Comparison of ENCODE assay signal across 26 mouse cellular contexts in genomic region chr16:91103386-91103785, GRCm38 (mm10). TPM values are rescaled to one million over a fixed set of nuclear protein-coding genes. Genes with fewer than 3 reads are reported as not detected.
DNase-seq lines count a peak whose midpoint lies in the region; ATAC-seq lines count a peak whose summit lies in the region.
"Had no signal": no experiment of that assay in that cellular context is flagged by ENCODE, and none has a peak within 500 bp of the region (broad histone marks: within the 10 kb centered on the region; RNA-seq: fewer than 3 reads in every experiment).

No protein-coding gene starts in this region.

- peak overlapping the region; percentile 21; the same call in 1 of the 2 replicates for H3K4me2 ChIP-seq in forebrain, embryonic 12.5 days
- H3K4me2 ChIP-seq: embryonic facial prominence, embryonic 12.5 days; heart, embryonic 12.5 days; hindbrain, embryonic 12.5 days; limb, embryonic 13.5 days; liver, embryonic 12.5 days; midbrain, embryonic 11.5 days; neural tube, embryonic 15.5 days had no signal

- H3K9ac ChIP-seq in forebrain, embryonic 12.5 days, result no peak overlapping the region
- H3K9ac ChIP-seq: embryonic facial prominence, embryonic 12.5 days; heart, embryonic 12.5 days; hindbrain, embryonic 12.5 days; limb, embryonic 13.5 days; liver, embryonic 12.5 days; neural tube, embryonic 15.5 days had no signal

- 54% methylated on average over 14 of the region's 14 CpGs for WGBS in forebrain, embryonic 12.5 days
- WGBS in hindbrain, embryonic 10.5 days, result 83% methylated on average over 14 of the region's 14 CpGs

- DNase-seq in thymus, adult 18-20 months, result peak; percentile 48 to 73
- no peak for DNase-seq in thymus, postnatal 0 days (ENCODE audit: low spot score)
- DNase-seq in thymus, postnatal 14 days, result peak; percentile 77
- no peak for DNase-seq in left cerebral cortex, postnatal 10 days (ENCODE audit: extremely low spot score in 1 of 2, low spot score in 2 of 2)
- no peak for DNase-seq in gastrocnemius, postnatal 36 days
- no peak for DNase-seq in hindbrain, embryonic 10.5 days (ENCODE audit: low spot score)
- DNase-seq: adrenal gland, adult 8-10 months; cerebellum, adult 11-12 months; cerebellum, postnatal 10 days; heart, adult 18-20 months; heart, postnatal 10 days; lung, adult 18-20 months; lung, postnatal 10 days; right cerebral cortex, adult 18-20 months had no signal

- peaks cover 37% of the 10 kb centered on the region for H3K27me3 ChIP-seq in forebrain, embryonic 12.5 days
- H3K27me3 ChIP-seq in hindbrain, embryonic 10.5 days (ENCODE audit: insufficient read depth, poor library complexity, severe bottlenecking), result peaks cover 55% of the 10 kb centered on the region

- peaks cover 53% of the 10 kb centered on the region for H3K4me1 ChIP-seq in forebrain, embryonic 12.5 days
- H3K4me1 ChIP-seq in hindbrain, embryonic 10.5 days (replicated peaks), result peaks cover 15% of the 10 kb centered on the region; the same call in 1 of the 2 replicates
- H3K4me1 ChIP-seq: embryonic facial prominence, embryonic 12.5 days; heart, embryonic 12.5 days; hindbrain, embryonic 12.5 days; limb, embryonic 13.5 days; liver, embryonic 12.5 days had no signal

- H3K4me3 ChIP-seq in forebrain, embryonic 12.5 days (replicated peaks), result no peak overlapping the region
- H3K4me3 ChIP-seq in hindbrain, embryonic 10.5 days, result no peak overlapping the region
- H3K4me3 ChIP-seq: embryonic facial prominence, embryonic 12.5 days; heart, embryonic 12.5 days; hindbrain, embryonic 12.5 days; layer of hippocampus, adult 2 months; limb, embryonic 13.5 days; liver, embryonic 12.5 days; neural tube, embryonic 15.5 days had no signal

- intact Hi-C loops in left cerebral cortex, postnatal 10 days (cut with DNase I), result no loop called here
- intact Hi-C loops in gastrocnemius, postnatal 36 days (cut with DNase I), result no loop called here

- H3K9me3 ChIP-seq in forebrain, embryonic 12.5 days, result peaks cover 6% of the 10 kb centered on the region; the same call in 1 of the 2 replicates
- H3K9me3 ChIP-seq in hindbrain, embryonic 10.5 days, result no peaks in the 10 kb centered on the region
- H3K9me3 ChIP-seq: embryonic facial prominence, embryonic 12.5 days; limb, embryonic 13.5 days; liver, embryonic 12.5 days; neural tube, embryonic 15.5 days had no signal

- H3K36me3 ChIP-seq in forebrain, embryonic 12.5 days (replicated peaks), result no peaks in the 10 kb centered on the region
- no peaks in the 10 kb centered on the region for H3K36me3 ChIP-seq in hindbrain, embryonic 10.5 days
- H3K36me3 ChIP-seq: embryonic facial prominence, embryonic 12.5 days; heart, embryonic 12.5 days; hindbrain, embryonic 12.5 days; limb, embryonic 13.5 days; liver, embryonic 12.5 days; neural tube, embryonic 15.5 days had no signal

- H3K27ac ChIP-seq in forebrain, embryonic 12.5 days, result 0 out of 2 replicates have a peak overlapping the region, but pooled peaks have one; percentile 14
- H3K27ac ChIP-seq in hindbrain, embryonic 10.5 days, result no peak overlapping the region
- H3K27ac ChIP-seq: embryonic facial prominence, embryonic 12.5 days; hindbrain, embryonic 12.5 days; layer of hippocampus, adult 2 months; limb, embryonic 13.5 days; liver, embryonic 12.5 days; neural tube, embryonic 15.5 days; stomach, postnatal 0 days had no signal

- ATAC-seq in forebrain, embryonic 12.5 days (ENCODE audit: low FRiP score), result no peak
- ATAC-seq: intestine, postnatal 0 days; liver, embryonic 12.5 days had no signal

RNA-seq across cellular contexts. Expression of gene 4932438H23Rik, which starts 8.5 kb away (rescaled TPM):
- polyA plus RNA-seq in thymus, postnatal 0 days (2015; fragmentation: Nextera tagmentation; extraction: Ambion mirVana), result 0.14 and 0.31 TPM in 2 replicates
- polyA plus RNA-seq in forebrain, embryonic 12.5 days (2016; fragmentation: Nextera tagmentation; extraction: Ambion mirVana), result 0.43 TPM in 1 of 2 replicates, not detected in the other
- total RNA-seq in left cerebral cortex, postnatal 10 days (2021), result under 1 TPM; 0.32 to 0.34 TPM
- under 1 TPM; 0.32 to 0.74 TPM for total RNA-seq in gastrocnemius, postnatal 36 days (2021)
- polyA plus RNA-seq in hindbrain, embryonic 10.5 days (2016; fragmentation: Nextera tagmentation; extraction: Ambion mirVana), result 0.11 and 0.27 TPM in 2 replicates
- total RNA-seq: megakaryocyte progenitor cell, adult 5-6 weeks had no signal
- polyA plus RNA-seq: heart, embryonic 12.5 days; liver, embryonic 12.5 days; midbrain, embryonic 11.5 days had no signal

RNA-seq across cellular contexts. Expression of gene Paxbp1, which starts 59.0 kb away (rescaled TPM):
- 38.9 and 42.5 TPM in 2 replicates for polyA plus RNA-seq in thymus, postnatal 0 days (2015; fragmentation: Nextera tagmentation; extraction: Ambion mirVana)
- polyA plus RNA-seq in forebrain, embryonic 12.5 days (2016; fragmentation: Nextera tagmentation; extraction: Ambion mirVana), result 105 TPM in 2 replicates
- total RNA-seq in left cerebral cortex, postnatal 10 days (2021), result 10 to 100 TPM; 57.1 to 57.5 TPM
- 10 to 100 TPM in 1 of 2 experiments, 1 to 10 TPM in 1; 8.5 to 11.5 TPM for total RNA-seq in gastrocnemius, postnatal 36 days (2021)
- 54.4 and 58.3 TPM in 2 replicates for polyA plus RNA-seq in hindbrain, embryonic 10.5 days (2016; fragmentation: Nextera tagmentation; extraction: Ambion mirVana)

Comparison
In these comparisons a context has a peak if more than half of its experiments do, and no peak if none do; other contexts are left out.
1. DNase-seq: peak in thymus, adult 18-20 months (2 of 2) and thymus, postnatal 14 days (single experiment); none in thymus, postnatal 0 days (single experiment), left cerebral cortex, postnatal 10 days (0 of 2), gastrocnemius, postnatal 36 days (0 of 2) and hindbrain, embryonic 10.5 days (single experiment).